Mouse (Mus musculus) liver, embryonic 16.5 days (tissue): ENCODE data around the gene Kif13a. TPM values are rescaled to one million over a fixed set of nuclear protein-coding genes. Genes with fewer than 3 reads are reported as not detected.

ENCODE experiments used
- ATAC-seq: fragments of 200-750 bp; cut with Nextera tagmentation; 2 replicates; pipeline ENCODE4 v1.8.0; 2017; ENCODE audit warnings: low read depth, mild to moderate bottlenecking, moderate number of reproducible peaks, moderate library complexity
- H3K27ac ChIP-seq: fragments of 300-500 bp; sonication (generic); 2 replicates; pipeline ENCODE4 v1.5.1; 2014; ENCODE audit warnings: mild to moderate bottlenecking, low read length
- H3K27me3 ChIP-seq: fragments of 300-500 bp; sonication (generic); 2 replicates; pipeline ENCODE4 v1.6.1; 2014; ENCODE audit warnings: low read depth, low read length, mixed read lengths; ENCODE audit not compliant: control insufficient read depth, insufficient read depth
- H3K36me3 ChIP-seq: fragments of 300-500 bp; sonication (generic); 2 replicates; pipeline ENCODE4 v1.6.1; 2014; ENCODE audit warnings: mild to moderate bottlenecking; ENCODE audit not compliant: control insufficient read depth, insufficient read depth
- H3K4me1 ChIP-seq: fragments of 300-500 bp; sonication (generic); 2 replicates; pipeline ENCODE4 v1.6.1; 2014; ENCODE audit warnings: low read depth, low read length, mixed read lengths; ENCODE audit not compliant: control insufficient read depth
- H3K4me2 ChIP-seq: fragments of 300-500 bp; sonication (generic); 2 replicates; pipeline ENCODE4 v1.6.1; 2014; ENCODE audit warnings: low read depth, low read length, mixed read lengths
- H3K4me3 ChIP-seq: fragments of 300-500 bp; sonication (generic); 2 replicates; pipeline ENCODE4 v1.5.1; 2014; ENCODE audit warnings: low read depth, mild to moderate bottlenecking, low read length
- H3K9ac ChIP-seq: fragments of 300-500 bp; sonication (generic); 2 replicates; pipeline ENCODE4 v1.6.1; 2014; ENCODE audit warnings: low read depth, low read length
- H3K9me3 ChIP-seq: fragments of 300-500 bp; sonication (generic); replicated peaks from 2 replicates; pipeline ENCODE4 v1.6.1; 2016; ENCODE audit warnings: low read length; ENCODE audit not compliant: control insufficient read depth
- WGBS: fragments of 180-500 bp; shearing (Covaris S2); extraction: QIAGEN DNeasy Blood & Tissue Kit; methylation state at CpG from one replicate; pipeline ENCODE4 v1.1.7; 2014; ENCODE audit not compliant: insufficient replicate concordance; 5-methylcytosine and 5-hydroxymethylcytosine counted together
- polyA plus RNA-seq: library from polyadenylated mRNA; unstranded; fragments of >200 nt; fragmentation: Nextera tagmentation; extraction: Ambion mirVana; gene quantifications from 2 replicates; pipeline ENCODE4 v1.2.1, GENCODE M21; 2015

The Kif13a gene
- polyA plus RNA-seq, 1 experiment from 2014 or later = 1.5 TPM

GRCm38 (mm10) chr13:46832956-46833355, 96.7 kb downstream of the Kif13a start:
- H3K4me3 ChIP-seq = no peak overlapping the region
- no peak overlapping the region for H3K27ac ChIP-seq
- H3K4me2 ChIP-seq = no peak overlapping the region
- peaks cover 6% of the 10 kb centered on the region for H3K36me3 ChIP-seq
- no peaks in the 10 kb centered on the region for H3K27me3 ChIP-seq
- no peak for ATAC-seq
- H3K9ac ChIP-seq = no peak overlapping the region
- WGBS = 48% methylated on average over 3 of the region's 3 CpGs
- no peaks in the 10 kb centered on the region for H3K4me1 ChIP-seq
- 0 out of 2 replicates have a peak, but pooled peaks cover 2% of the 10 kb centered on the region for H3K9me3 ChIP-seq

DNA sequence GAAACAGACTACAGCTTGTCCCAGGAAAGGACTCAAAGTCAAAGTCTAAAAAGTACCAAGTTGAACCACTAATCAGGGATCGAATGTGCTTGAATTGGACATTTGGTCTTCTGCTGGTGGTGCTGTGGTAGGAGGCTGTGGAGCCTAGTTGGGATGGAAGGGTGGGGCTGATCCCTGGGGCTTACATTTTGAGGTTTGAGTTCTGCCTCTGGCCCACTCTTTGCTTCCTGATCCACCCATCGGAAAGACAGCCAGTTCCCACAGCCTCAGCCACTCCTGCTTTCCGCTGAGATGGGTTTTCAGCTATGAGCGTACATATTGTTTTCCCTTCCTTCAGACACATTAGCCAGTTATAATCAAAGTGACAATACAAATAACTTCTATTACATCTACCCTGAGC, 106.4 kb downstream of the Kif13a start:
- Histone ChIP-seq H3K27me3 (no peaks in the 10 kb centered on the region), H3K4me2 (no peak overlapping the region), H3K36me3 (no peaks in the 10 kb centered on the region), H3K27ac (no peak overlapping the region), H3K9me3 (no peaks in the 10 kb centered on the region), H3K9ac (no peak overlapping the region), H3K4me3 (no peak overlapping the region), H3K4me1 (no peaks in the 10 kb centered on the region)
- 70% methylated on average over 4 of the region's 4 CpGs for WGBS
- no peak for ATAC-seq

DNA sequence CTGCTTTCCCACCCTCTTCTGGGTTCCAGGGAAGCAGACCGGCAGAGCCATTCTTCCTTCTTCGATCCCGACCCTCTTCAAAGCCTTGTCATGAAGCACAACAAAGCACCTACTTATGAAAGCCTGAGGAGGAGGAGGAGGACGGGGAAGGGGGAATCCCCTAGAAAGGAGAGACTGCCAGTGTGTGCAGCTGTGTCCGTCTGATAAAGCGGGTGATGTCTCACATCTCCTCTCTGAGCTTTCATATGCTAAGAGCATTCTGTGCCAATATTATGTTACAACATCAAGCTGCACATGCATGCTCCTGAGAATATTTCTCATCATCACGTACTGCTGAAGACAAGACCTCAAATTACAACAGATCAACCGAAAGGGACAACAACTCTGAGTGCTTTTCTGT, 107.5 kb downstream of the Kif13a start:
- Histone ChIP-seq H3K27me3 (no peaks in the 10 kb centered on the region), H3K4me1 (no peaks in the 10 kb centered on the region), H3K4me3 (no peak overlapping the region), H3K27ac (no peak overlapping the region), H3K9me3 (no peaks in the 10 kb centered on the region), H3K36me3 (no peaks in the 10 kb centered on the region), H3K9ac (no peak overlapping the region), H3K4me2 (no peak overlapping the region)
- WGBS = 58% methylated on average over 8 of the region's 8 CpGs
- ATAC-seq = no peak

GRCm38 (mm10) chr13:46819729-46820223, 109.9 kb downstream of the Kif13a start:
- Histone ChIP-seq H3K4me2 (no peak overlapping the region), H3K27me3 (no peaks in the 10 kb centered on the region), H3K27ac (no peak overlapping the region), H3K4me1 (no peaks in the 10 kb centered on the region), H3K9ac (no peak overlapping the region), H3K9me3 (no peaks in the 10 kb centered on the region), H3K36me3 (peaks cover 1% of the 10 kb centered on the region; the same call in 1 of the 2 replicates), H3K4me3 (no peak overlapping the region)
- ATAC-seq = no peak
- 68% methylated on average over 13 of the region's 13 CpGs for WGBS

- no peaks in the 10 kb centered on the region for H3K4me1 ChIP-seq
- 79% methylated on average over 8 of the region's 8 CpGs for WGBS
These were observed 110.4 kb downstream of the Kif13a start for GRCm38 (mm10) chr13:46819202-46819728.

DNA sequence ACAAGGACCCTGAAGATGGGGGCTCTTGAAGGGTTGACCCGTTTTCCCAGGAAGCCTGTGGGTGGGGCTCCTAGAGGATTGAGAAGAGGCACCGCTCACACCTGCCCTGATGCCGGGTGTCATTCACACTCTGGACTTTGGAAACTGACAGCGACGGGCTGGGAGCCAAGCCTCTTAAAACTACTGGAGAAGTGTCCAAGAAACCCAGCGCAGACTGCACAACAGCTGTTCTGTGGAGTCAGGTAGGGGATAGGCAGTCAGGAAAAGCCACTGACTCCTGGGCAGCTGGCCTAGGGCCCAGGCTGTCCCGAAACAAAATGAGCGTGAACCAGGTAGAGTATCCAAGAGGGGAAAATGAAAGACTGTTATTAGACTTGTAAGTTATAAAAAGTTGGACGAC, 111.3 kb downstream of the Kif13a start:
- no peak for ATAC-seq

More at GRCm38 (mm10) chr13:46819202-46819728, 110.4 kb downstream of the Kif13a start:
- Histone ChIP-seq H3K4me3 (no peak overlapping the region), H3K27me3 (no peaks in the 10 kb centered on the region), H3K9me3 (no peaks in the 10 kb centered on the region), H3K27ac (no peak overlapping the region), H3K9ac (no peak overlapping the region), H3K36me3 (peaks cover 3% of the 10 kb centered on the region; the same call in 1 of the 2 replicates), H3K4me2 (no peak overlapping the region)
- no peak for ATAC-seq

DNA sequence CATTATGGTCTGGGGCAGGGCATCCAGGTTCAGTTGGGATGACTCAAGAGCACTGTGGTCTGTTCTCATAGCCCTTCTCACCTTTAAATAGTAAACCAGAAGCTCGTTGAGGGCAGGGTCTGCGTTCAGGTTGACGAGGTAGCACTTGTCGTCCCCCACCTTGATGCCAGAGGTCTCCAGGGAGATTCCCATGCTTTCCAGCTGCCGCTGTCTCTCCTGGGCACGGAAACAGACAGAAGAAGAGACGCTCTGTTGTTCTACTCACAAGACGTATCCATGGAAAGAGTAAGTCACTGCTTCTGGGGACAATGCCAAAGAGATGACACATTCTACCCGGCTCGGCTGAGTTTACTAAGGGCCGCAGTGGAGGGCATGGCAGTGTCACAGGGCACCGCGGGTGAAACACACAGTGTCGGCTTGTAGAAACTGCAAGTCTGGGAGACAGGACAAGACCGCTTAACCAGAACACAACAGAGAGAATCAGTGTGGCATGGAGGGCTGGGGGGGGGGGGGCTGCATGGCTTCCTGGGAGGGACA, 117.0 kb downstream of the Kif13a start:
- H3K27ac ChIP-seq = no peak overlapping the region
- ATAC-seq = no peak
- 77% methylated on average over 15 of the region's 15 CpGs for WGBS
- H3K4me2 ChIP-seq = no peak overlapping the region
- peaks cover 10% of the 10 kb centered on the region for H3K36me3 ChIP-seq
- H3K4me3 ChIP-seq = no peak overlapping the region
- H3K4me1 ChIP-seq = no peaks in the 10 kb centered on the region
- H3K27me3 ChIP-seq = no peaks in the 10 kb centered on the region
- no peaks in the 10 kb centered on the region for H3K9me3 ChIP-seq
- no peak overlapping the region for H3K9ac ChIP-seq

More for the DNA sequence above, 111.3 kb downstream of the Kif13a start:
- no peak overlapping the region for H3K4me3 ChIP-seq
- no peaks in the 10 kb centered on the region for H3K4me1 ChIP-seq
- H3K9me3 ChIP-seq = no peaks in the 10 kb centered on the region
- H3K36me3 ChIP-seq = peaks cover 3% of the 10 kb centered on the region; the same call in 1 of the 2 replicates
- no peak overlapping the region for H3K9ac ChIP-seq
- H3K27me3 ChIP-seq = no peaks in the 10 kb centered on the region
- no peak overlapping the region for H3K27ac ChIP-seq
- no peak overlapping the region for H3K4me2 ChIP-seq
- WGBS = 72% methylated on average over 9 of the region's 9 CpGs

DNA sequence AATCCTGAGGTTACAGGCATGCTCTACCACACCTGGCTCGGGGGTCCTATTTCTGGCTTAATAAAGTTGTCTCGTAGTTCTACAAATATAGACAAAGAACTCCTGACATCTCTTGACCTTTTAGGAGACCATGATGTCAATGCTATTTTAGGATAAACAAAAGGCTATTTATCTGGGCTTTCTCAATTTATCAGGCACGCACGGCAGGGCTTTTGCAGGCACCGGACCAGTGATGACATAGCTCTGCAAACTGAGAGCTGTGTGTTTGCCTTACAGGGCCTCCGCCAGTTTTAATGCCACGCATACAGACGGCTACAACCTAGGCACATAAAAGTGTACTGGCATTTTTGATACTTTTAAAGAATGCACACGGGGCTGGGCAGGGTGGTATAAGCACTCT, 118.0 kb downstream of the Kif13a start:
- no peak overlapping the region for H3K9ac ChIP-seq
- H3K27me3 ChIP-seq = no peaks in the 10 kb centered on the region
- no peak overlapping the region for H3K27ac ChIP-seq
- H3K4me2 ChIP-seq = no peak overlapping the region
- peaks cover 10% of the 10 kb centered on the region for H3K36me3 ChIP-seq
- WGBS = 70% methylated on average over 9 of the region's 9 CpGs
- no peak overlapping the region for H3K4me3 ChIP-seq
- no peaks in the 10 kb centered on the region for H3K9me3 ChIP-seq
- ATAC-seq = no peak
- H3K4me1 ChIP-seq = no peaks in the 10 kb centered on the region

DNA sequence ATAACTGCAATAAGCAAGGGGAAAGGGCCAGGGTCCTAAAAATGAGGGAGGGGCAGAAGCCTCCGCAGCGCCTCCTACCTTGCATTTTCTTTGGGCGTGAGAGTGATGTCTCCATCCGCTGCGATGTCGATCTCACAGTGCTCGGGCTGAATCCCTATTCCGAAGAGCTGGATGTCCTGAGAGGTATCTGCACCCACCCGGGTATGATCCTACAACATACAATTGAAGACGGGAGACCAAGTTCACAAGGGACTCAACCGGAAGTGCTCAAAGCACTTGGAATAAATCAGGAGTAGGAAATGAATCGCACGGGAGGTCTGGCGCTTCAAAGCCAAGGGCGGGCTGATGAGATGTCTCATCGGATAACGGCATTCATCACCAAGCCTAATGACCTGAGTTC, 119.1 kb downstream of the Kif13a start:
- no peak for ATAC-seq
- Histone ChIP-seq H3K27me3 (no peaks in the 10 kb centered on the region), H3K9me3 (no peaks in the 10 kb centered on the region), H3K4me2 (no peak overlapping the region), H3K27ac (no peak overlapping the region), H3K36me3 (peaks cover 10% of the 10 kb centered on the region), H3K9ac (no peak overlapping the region), H3K4me3 (no peak overlapping the region), H3K4me1 (no peaks in the 10 kb centered on the region)
- 89% methylated on average over 17 of the region's 17 CpGs for whole genome bisulfite sequencing
